Mouse (Mus musculus) neural tube, embryonic 15.5 days (tissue): ENCODE results near the gene Antxr1. TPM values are rescaled to one million over a fixed set of nuclear protein-coding genes. Genes with fewer than 3 reads are reported as not detected.

Source experiments
- ATAC-seq: fragments of 200-750 bp; cut with Nextera tagmentation; 2 replicates; pipeline ENCODE4 v1.8.0; 2017; ENCODE audit warnings: mild to moderate bottlenecking, moderate TSS enrichment, moderate library complexity; ENCODE audit not compliant: low FRiP score
- H3K27ac ChIP-seq: fragments of 300-500 bp; sonication (generic); replicated peaks from 2 replicates; pipeline ENCODE4 v1.5.1; 2015; ENCODE audit warnings: mild to moderate bottlenecking, inconsistent platforms
- H3K27me3 ChIP-seq: fragments of 300-500 bp; sonication (generic); replicated peaks from 2 replicates; pipeline ENCODE4 v1.6.1; 2015; ENCODE audit warnings: inconsistent platforms
- H3K36me3 ChIP-seq: fragments of 300-500 bp; sonication (generic); 2 replicates; pipeline ENCODE4 v1.6.1; 2015; ENCODE audit warnings: inconsistent platforms
- H3K4me1 ChIP-seq: fragments of 300-500 bp; sonication (generic); 2 replicates; pipeline ENCODE4 v1.6.1; 2015; ENCODE audit warnings: inconsistent platforms
- H3K4me2 ChIP-seq: fragments of 300-500 bp; sonication (generic); 2 replicates; pipeline ENCODE4 v1.6.1; 2015; ENCODE audit warnings: inconsistent platforms, mild to moderate bottlenecking, moderate library complexity
- H3K4me3 ChIP-seq: fragments of 300-500 bp; sonication (generic); replicated peaks from 2 replicates; pipeline ENCODE4 v1.5.1; 2015; ENCODE audit warnings: mild to moderate bottlenecking, inconsistent platforms
- H3K9ac ChIP-seq: fragments of 300-500 bp; sonication (generic); replicated peaks from 2 replicates; pipeline ENCODE4 v1.6.1; 2015; ENCODE audit warnings: mild to moderate bottlenecking, inconsistent platforms
- H3K9me3 ChIP-seq: fragments of 300-500 bp; sonication (generic); replicated peaks from 2 replicates; pipeline ENCODE4 v1.6.1; 2016; ENCODE audit warnings: inconsistent platforms
- WGBS: fragments of 180-500 bp; shearing (Covaris S2); methylation state at CpG from one replicate; pipeline ENCODE4 v1.1.7; 2015; ENCODE audit warnings: mixed read lengths; 5-methylcytosine and 5-hydroxymethylcytosine counted together
- polyA plus RNA-seq: library from polyadenylated mRNA; unstranded; fragments of >200 nt; fragmentation: Nextera tagmentation; extraction: Ambion mirVana; gene quantifications from 2 replicates; pipeline ENCODE4 v1.2.1, GENCODE M21; 2015

Gene Antxr1
- polyA plus RNA-seq, 1 experiment from 2014 or later: 6.7 TPM

GRCm38 (mm10) chr6:87153231-87153580, 182.4 kb downstream of the Antxr1 start:
- Histone ChIP-seq H3K27ac (no peak overlapping the region), H3K4me2 (no peak overlapping the region), H3K36me3 (no peaks in the 10 kb centered on the region), H3K27me3 (no peaks in the 10 kb centered on the region), H3K4me3 (no peak overlapping the region), H3K4me1 (no peaks in the 10 kb centered on the region), H3K9ac (no peak overlapping the region), H3K9me3 (no peaks in the 10 kb centered on the region)
- WGBS: 92% methylated on average over 7 of the region's 7 CpGs
- ATAC-seq: no peak

DNA sequence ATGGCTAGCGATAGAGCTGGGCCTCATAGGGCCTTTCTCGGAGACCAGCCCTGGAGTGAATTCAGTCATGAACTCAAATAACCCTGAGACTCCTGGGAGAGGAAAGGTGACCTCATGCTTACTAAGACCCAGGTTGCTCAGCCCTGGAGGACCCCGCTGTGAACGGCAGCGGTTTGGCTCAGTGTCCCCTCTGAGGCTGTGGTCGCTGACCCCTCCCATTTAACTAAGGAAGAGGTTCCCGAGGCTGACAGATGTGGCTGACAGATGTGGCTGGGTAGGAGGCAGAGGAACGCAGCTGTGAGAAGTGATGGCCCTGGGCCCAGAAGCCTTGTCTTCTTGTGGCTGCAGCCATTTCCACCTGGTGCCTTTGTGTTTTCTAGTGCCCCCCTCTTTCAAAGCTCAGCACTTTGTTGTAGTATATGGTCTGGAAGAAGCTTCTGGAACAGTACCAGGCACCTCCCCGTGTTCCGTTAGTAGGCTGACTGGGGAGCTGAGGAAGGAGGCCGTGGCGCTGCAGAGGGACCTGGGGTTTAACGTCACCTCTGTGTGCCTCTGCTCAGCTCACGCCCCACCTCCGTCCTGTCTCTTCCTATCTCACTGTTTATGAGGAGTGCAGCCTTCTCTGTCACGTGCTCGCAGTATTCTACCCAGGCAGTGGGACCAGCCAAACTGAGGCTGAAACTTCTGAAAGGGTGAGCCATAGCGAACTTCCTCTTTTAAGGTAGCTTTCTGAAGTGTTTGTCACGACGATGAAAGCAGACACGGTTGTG, 183.0 kb downstream of the Antxr1 start:
- Histone ChIP-seq H3K27me3 (no peaks in the 10 kb centered on the region), H3K4me1 (no peaks in the 10 kb centered on the region), H3K9me3 (no peaks in the 10 kb centered on the region), H3K4me3 (no peak overlapping the region), H3K27ac (no peak overlapping the region), H3K36me3 (no peaks in the 10 kb centered on the region), H3K4me2 (no peak overlapping the region), H3K9ac (no peak overlapping the region)
- ATAC-seq: no peak
- 78% methylated on average over 21 of the region's 21 CpGs for WGBS

DNA sequence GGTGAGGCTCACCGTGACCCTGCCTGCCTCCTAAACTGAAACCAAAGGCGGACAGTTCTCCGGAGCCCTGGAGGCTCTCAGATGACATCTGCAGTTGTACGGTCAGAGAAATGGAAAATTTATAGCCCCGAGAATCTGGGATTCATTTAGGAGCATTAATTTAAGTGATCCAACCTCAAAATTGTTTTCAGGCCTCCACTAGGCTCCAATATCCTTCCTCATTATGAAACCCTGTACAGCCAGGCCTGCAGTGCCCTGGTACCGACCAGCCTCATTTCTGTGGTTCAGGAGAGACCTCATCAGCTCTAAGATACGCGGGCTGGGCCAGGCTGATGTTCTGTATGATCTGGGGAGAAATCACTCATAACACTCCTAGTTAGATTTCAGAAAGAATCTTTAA, 184.2 kb downstream of the Antxr1 start:
- WGBS: 91% methylated on average over 8 of the region's 8 CpGs
- H3K9ac ChIP-seq: no peak overlapping the region

DNA sequence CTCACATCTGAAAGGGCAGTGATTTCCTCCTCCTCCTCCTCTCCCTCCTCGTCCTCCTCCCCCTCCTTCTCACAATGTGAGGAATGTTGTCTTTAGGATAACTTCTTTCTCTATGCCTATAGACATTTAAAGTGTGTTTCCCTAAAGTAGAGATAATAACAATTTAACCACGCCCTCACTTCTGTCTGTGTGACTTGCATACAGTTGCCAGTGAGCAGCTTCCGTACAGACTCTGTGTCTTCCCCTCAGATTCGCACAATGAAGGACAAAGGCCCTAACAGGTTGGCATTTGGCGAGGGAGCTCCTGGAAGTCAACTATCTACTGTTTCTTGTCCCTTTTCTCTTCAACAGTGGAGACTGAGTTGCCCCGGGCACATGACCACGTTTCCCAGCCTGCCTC, 185.2 kb downstream of the Antxr1 start:
- H3K27ac ChIP-seq: no peak overlapping the region
- H3K9ac ChIP-seq: no peak overlapping the region
- no peaks in the 10 kb centered on the region for H3K36me3 ChIP-seq
- H3K27me3 ChIP-seq: no peaks in the 10 kb centered on the region
- H3K4me1 ChIP-seq: no peaks in the 10 kb centered on the region
- no peak for ATAC-seq
- H3K4me3 ChIP-seq: no peak overlapping the region
- H3K9me3 ChIP-seq: no peaks in the 10 kb centered on the region
- H3K4me2 ChIP-seq: no peak overlapping the region
- 86% methylated on average over 7 of the region's 7 CpGs for WGBS

More for the DNA sequence above, 184.2 kb downstream of the Antxr1 start:
- no peak overlapping the region for H3K4me2 ChIP-seq
- H3K27ac ChIP-seq: no peak overlapping the region
- no peaks in the 10 kb centered on the region for H3K27me3 ChIP-seq
- H3K4me1 ChIP-seq: no peaks in the 10 kb centered on the region
- no peaks in the 10 kb centered on the region for H3K9me3 ChIP-seq
- no peak for ATAC-seq
- H3K36me3 ChIP-seq: no peaks in the 10 kb centered on the region
- no peak overlapping the region for H3K4me3 ChIP-seq

GRCm38 (mm10) chr6:87147921-87148320, 187.7 kb downstream of the Antxr1 start:
- no peaks in the 10 kb centered on the region for H3K36me3 ChIP-seq
- H3K27me3 ChIP-seq: no peaks in the 10 kb centered on the region
- H3K9ac ChIP-seq: no peak overlapping the region
- no peak overlapping the region for H3K4me2 ChIP-seq
- 0 out of 2 replicates have a peak, but pooled peaks cover 4% of the 10 kb centered on the region for H3K4me1 ChIP-seq
- no peaks in the 10 kb centered on the region for H3K9me3 ChIP-seq
- no peak overlapping the region for H3K4me3 ChIP-seq
- ATAC-seq: no peak
- H3K27ac ChIP-seq: no peak overlapping the region
- 80% methylated on average over 3 of the region's 3 CpGs for WGBS

- Histone ChIP-seq H3K27ac (no peak overlapping the region; the same call in 1 of the 2 replicates), H3K9me3 (no peaks in the 10 kb centered on the region), H3K36me3 (no peaks in the 10 kb centered on the region), H3K4me1 (peaks cover 7% of the 10 kb centered on the region; the same call in 1 of the 2 replicates), H3K4me3 (no peak overlapping the region), H3K27me3 (no peaks in the 10 kb centered on the region), H3K4me2 (no peak overlapping the region), H3K9ac (no peak overlapping the region)
- WGBS: 73% methylated on average over 13 of the region's 13 CpGs
- no peak for ATAC-seq
Measured at GRCm38 (mm10) chr6:87143594-87143993, 192.0 kb downstream of the Antxr1 start.

GRCm38 (mm10) chr6:87142239-87142638, 193.4 kb downstream of the Antxr1 start:
- no peak for ATAC-seq
- Histone ChIP-seq H3K4me2 (no peak overlapping the region), H3K9me3 (no peaks in the 10 kb centered on the region), H3K4me1 (peaks cover 7% of the 10 kb centered on the region; the same call in 1 of the 2 replicates), H3K4me3 (no peak overlapping the region), H3K27me3 (no peaks in the 10 kb centered on the region), H3K36me3 (no peaks in the 10 kb centered on the region), H3K9ac (no peak overlapping the region), H3K27ac (no peak overlapping the region)
- WGBS: 83% methylated on average over 5 of the region's 5 CpGs

DNA sequence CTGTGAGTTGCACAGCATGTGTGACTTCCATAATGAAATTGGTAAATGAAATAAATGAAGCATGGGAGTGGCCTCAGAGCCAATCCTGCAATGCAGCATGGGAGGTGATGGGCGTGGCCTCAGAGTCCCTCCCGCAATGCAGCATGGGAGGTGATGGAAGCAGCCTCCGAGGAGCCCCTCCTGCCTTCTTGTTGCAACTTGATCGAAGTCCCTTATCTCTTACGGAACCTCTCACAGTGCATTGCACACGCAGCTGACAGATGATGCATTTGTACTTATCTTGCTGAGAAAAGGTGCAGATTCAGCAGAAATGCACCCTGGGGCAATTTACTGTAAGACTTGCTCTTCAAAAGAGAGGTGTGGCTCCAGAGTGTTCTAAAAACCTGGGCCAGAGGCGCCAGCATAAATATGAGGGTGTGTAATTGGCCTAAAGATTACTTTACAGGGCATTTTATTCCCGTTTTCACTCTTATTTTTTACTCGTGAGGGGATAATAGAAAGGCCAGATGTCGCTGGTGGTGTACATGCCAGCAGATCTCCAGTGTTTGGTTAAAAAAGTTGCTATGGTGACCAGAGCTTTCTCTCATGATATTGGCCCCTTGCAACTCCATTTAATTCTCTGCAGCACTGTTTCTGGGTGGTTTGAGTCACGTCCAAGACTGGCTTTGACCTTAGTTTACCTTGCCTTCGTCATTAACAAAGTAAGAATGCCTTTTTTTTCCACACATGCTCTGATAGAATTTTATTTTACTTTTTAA, 195.6 kb downstream of the Antxr1 start:
- H3K9me3 ChIP-seq: no peaks in the 10 kb centered on the region
- 71% methylated on average over 12 of the region's 12 CpGs for WGBS
- H3K4me2 ChIP-seq: no peak overlapping the region
- H3K27ac ChIP-seq: no peak overlapping the region
- H3K27me3 ChIP-seq: no peaks in the 10 kb centered on the region
- no peak overlapping the region for H3K9ac ChIP-seq
- H3K36me3 ChIP-seq: peaks cover 10% of the 10 kb centered on the region
- no peak overlapping the region for H3K4me3 ChIP-seq
- H3K4me1 ChIP-seq: peaks cover 7% of the 10 kb centered on the region; the same call in 1 of the 2 replicates
- no peak for ATAC-seq

GRCm38 (mm10) chr6:87138479-87138878, 197.1 kb downstream of the Antxr1 start:
- no peaks in the 10 kb centered on the region for H3K9me3 ChIP-seq
- H3K36me3 ChIP-seq: peaks cover 10% of the 10 kb centered on the region
- no peak for ATAC-seq
- H3K4me3 ChIP-seq: no peak overlapping the region
- no peak overlapping the region for H3K4me2 ChIP-seq
- no peaks in the 10 kb centered on the region for H3K27me3 ChIP-seq
- H3K4me1 ChIP-seq: peaks cover 4% of the 10 kb centered on the region; the same call in 1 of the 2 replicates
- no peak overlapping the region for H3K27ac ChIP-seq
- H3K9ac ChIP-seq: no peak overlapping the region
- WGBS: 93% methylated on average over 5 of the region's 5 CpGs

- no peaks in the 10 kb centered on the region for H3K9me3 ChIP-seq
- WGBS: 63% methylated on average over 12 of the region's 12 CpGs
- peaks cover 10% of the 10 kb centered on the region for H3K36me3 ChIP-seq
- no peak overlapping the region for H3K27ac ChIP-seq
- no peak overlapping the region for H3K4me2 ChIP-seq
- no peak for ATAC-seq
- no peaks in the 10 kb centered on the region for H3K27me3 ChIP-seq
- H3K4me1 ChIP-seq: no peaks in the 10 kb centered on the region
- H3K4me3 ChIP-seq: no peak overlapping the region
- no peak overlapping the region for H3K9ac ChIP-seq
Measured at GRCm38 (mm10) chr6:87133966-87134546, 201.6 kb downstream of the Antxr1 start.

DNA sequence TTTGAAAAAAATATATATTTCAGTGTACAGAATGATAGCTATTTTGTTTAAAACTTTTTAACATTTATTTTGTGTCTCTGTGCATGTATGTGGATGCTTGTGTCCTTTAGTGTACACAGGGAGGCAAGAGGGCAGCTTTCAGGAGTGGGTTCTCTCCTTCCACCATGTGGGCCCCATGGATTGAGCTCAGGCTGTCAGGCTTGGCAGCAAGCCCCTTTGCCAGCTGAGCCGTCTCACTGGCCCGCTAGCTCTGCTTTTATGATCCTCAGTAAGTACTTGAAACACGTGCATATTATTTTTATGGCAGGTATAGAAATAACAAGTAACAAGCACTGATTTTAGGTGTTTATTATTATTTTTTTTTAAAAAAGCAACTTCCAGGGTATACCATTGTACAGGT, 202.1 kb downstream of the Antxr1 start:
- H3K4me3 ChIP-seq: no peak overlapping the region
- no peak overlapping the region for H3K27ac ChIP-seq
- no peaks in the 10 kb centered on the region for H3K9me3 ChIP-seq
- H3K4me1 ChIP-seq: no peaks in the 10 kb centered on the region
- H3K27me3 ChIP-seq: no peaks in the 10 kb centered on the region
- no peak for ATAC-seq
- no peak overlapping the region for H3K4me2 ChIP-seq
- H3K9ac ChIP-seq: no peak overlapping the region
- WGBS: 66% methylated on average over 3 of the region's 3 CpGs
- H3K36me3 ChIP-seq: peaks cover 10% of the 10 kb centered on the region

DNA sequence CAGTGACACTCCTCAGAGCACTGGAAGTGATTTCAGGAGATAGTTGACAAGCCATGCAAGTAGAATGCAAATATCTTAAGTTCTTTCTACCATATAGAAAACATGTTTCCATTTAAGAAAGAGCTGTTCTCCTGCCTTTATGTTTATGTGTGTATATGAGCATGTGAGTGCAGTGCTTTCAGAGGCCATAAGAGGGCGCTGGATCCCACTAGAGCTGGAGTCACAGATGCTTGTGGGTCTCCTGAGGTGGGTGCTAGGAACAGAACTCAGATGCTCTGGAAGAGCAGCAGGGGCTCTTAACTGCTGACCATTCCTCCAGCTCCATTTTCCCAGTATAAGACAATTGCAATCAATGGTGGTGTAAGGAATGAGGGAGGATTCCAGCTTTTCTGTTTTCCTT, 204.5 kb downstream of the Antxr1 start:
- 63% methylated on average over 1 of the region's 1 CpGs for WGBS
- no peaks in the 10 kb centered on the region for H3K27me3 ChIP-seq
- no peak overlapping the region for H3K27ac ChIP-seq
- no peak overlapping the region for H3K4me2 ChIP-seq
- no peak for ATAC-seq
- no peaks in the 10 kb centered on the region for H3K4me1 ChIP-seq
- H3K4me3 ChIP-seq: no peak overlapping the region
- H3K9me3 ChIP-seq: no peaks in the 10 kb centered on the region
- H3K36me3 ChIP-seq: peaks cover 4% of the 10 kb centered on the region; the same call in 1 of the 2 replicates
- H3K9ac ChIP-seq: no peak overlapping the region
